Mouse (Mus musculus): ENCODE measurements around the gene Dip2c. TPM values are rescaled to one million over a fixed set of nuclear protein-coding genes. Genes with fewer than 3 reads are reported as not detected.

Dip2c gene
- polyA plus RNA-seq, 1 experiment: 1.2 TPM

DNA sequence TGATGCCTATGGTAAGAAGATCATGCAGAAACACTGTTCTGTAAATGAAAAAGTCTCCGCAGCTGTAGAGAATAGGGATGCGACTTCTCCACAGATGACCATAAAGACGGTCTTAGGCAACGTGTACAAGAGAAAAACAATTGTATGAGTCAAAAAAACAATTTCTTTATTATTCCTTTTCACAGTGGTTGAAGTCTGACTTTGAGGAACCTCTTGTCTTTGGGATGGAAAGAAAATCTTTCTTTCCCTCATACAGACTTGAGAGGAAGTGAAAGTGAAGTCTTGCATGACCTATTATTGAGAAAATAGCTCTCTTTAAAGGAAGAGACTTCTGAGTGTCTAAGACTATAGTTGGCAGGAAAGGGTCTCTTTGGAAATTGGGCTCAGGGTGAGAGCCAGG is 132.7 kb downstream of the Dip2c start:
- Histone ChIP-seq H3K4me3 (replicated peaks; ENCODE audit: control insufficient read depth, low read depth, low read length) (no peak overlapping the region), H3K27ac (ENCODE audit: control insufficient read depth, insufficient read depth, low read depth, low read length, poor library complexity) (no peak overlapping the region; the same call in 1 of the 2 replicates), H3K4me1 (ENCODE audit: control insufficient read depth, insufficient read depth, low read length) (no peaks in the 10 kb centered on the region)
- WGBS: 69% methylated on average over 4 of the region's 4 CpGs
- no peak for TF ChIP-seq CTCF (IDR thresholded peaks at IDR 0.05; ENCODE audit: control insufficient read depth, insufficient read depth, low read length)
- TF ChIP-seq POLR2A (IDR thresholded peaks at IDR 0.05; ENCODE audit: borderline replicate concordance, control insufficient read depth, low read depth, low read length): no peak

DNA sequence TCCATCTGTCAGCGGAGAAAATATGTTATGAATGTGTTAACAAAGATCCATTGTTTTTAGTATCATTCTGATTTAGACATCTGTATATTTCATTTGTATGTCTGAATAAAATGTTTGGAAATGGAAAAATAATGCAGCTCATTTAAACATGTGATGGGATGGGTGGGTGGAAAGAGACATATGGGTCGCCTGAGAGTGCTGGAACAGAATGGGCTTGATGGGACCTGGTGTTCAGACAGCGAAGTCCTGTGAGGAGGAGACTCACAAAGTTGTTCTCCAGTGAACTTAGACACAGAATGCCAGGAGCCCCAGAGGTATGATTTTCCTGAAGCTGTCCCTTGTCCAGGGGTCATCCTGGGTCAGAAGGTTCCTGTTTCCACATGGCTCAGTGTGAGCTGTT is 142.1 kb downstream of the Dip2c start:
- H3K4me1 ChIP-seq (ENCODE audit: control insufficient read depth, insufficient read depth, low read length): no peaks in the 10 kb centered on the region; the same call in 1 of the 2 replicates
- H3K27ac ChIP-seq (ENCODE audit: control insufficient read depth, insufficient read depth, low read depth, low read length, poor library complexity): no peak overlapping the region
- WGBS: 77% methylated on average over 3 of the region's 3 CpGs
- H3K4me3 ChIP-seq (replicated peaks; ENCODE audit: control insufficient read depth, low read depth, low read length): no peak overlapping the region
- TF ChIP-seq POLR2A (IDR thresholded peaks at IDR 0.05; ENCODE audit: borderline replicate concordance, control insufficient read depth, low read depth, low read length) (no peak), CTCF (IDR thresholded peaks at IDR 0.05; ENCODE audit: control insufficient read depth, insufficient read depth, low read length) (no peak)

DNA sequence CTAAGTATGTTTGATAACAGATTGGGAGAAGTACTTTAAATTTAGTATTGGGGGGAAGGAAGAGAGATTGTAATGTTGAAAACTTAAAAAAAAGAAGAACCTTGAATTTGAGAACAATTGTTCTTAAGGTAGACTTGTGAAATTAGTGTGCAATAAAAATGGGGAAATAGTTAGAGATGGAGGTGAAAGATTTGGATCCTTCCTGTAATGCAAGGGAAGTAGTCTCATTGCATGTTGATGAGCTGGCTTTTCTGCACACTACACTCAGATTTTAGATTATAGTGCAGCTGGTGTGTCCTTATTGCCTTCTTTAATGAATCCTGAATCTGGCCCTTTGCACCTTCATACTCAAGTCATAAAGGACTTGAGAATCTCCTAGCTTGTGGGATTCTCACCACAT is 142.9 kb downstream of the Dip2c start:
- no peaks in the 10 kb centered on the region; the same call in 1 of the 2 replicates for H3K4me1 ChIP-seq (ENCODE audit: control insufficient read depth, insufficient read depth, low read length)
- H3K4me3 ChIP-seq (replicated peaks; ENCODE audit: control insufficient read depth, low read depth, low read length): no peak overlapping the region
- TF ChIP-seq POLR2A (IDR thresholded peaks at IDR 0.05; ENCODE audit: borderline replicate concordance, control insufficient read depth, low read depth, low read length) (no peak), CTCF (IDR thresholded peaks at IDR 0.05; ENCODE audit: control insufficient read depth, insufficient read depth, low read length) (no peak)
- H3K27ac ChIP-seq (ENCODE audit: control insufficient read depth, insufficient read depth, low read depth, low read length, poor library complexity): no peak overlapping the region

DNA sequence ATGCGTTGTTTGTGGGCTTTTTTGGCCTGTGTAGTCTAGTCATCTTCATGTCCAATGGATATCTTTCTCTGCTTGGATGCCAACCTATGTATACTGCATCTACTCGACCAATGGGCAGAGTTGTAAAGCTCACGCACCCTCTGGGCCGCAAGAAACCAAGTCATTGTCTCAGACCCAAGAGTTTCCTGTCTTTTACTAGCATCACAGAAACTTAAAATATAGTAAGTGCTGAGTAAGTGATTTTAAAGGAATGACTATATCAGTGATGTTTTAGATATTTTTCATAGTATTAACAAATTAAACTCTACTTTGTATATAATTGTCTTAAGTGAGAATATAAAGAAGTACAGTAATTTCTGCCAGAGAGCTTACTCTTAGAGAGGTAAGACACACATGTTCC is 145.6 kb downstream of the Dip2c start:
- 84% methylated on average over 4 of the region's 4 CpGs for WGBS
- Histone ChIP-seq H3K4me3 (replicated peaks; ENCODE audit: control insufficient read depth, low read depth, low read length) (no peak overlapping the region), H3K4me1 (ENCODE audit: control insufficient read depth, insufficient read depth, low read length) (no peaks in the 10 kb centered on the region; the same call in 1 of the 2 replicates), H3K27ac (ENCODE audit: control insufficient read depth, insufficient read depth, low read depth, low read length, poor library complexity) (no peak overlapping the region)
- no peak for TF ChIP-seq CTCF (IDR thresholded peaks at IDR 0.05; ENCODE audit: control insufficient read depth, insufficient read depth, low read length)
- no peak for TF ChIP-seq POLR2A (IDR thresholded peaks at IDR 0.05; ENCODE audit: borderline replicate concordance, control insufficient read depth, low read depth, low read length)

DNA sequence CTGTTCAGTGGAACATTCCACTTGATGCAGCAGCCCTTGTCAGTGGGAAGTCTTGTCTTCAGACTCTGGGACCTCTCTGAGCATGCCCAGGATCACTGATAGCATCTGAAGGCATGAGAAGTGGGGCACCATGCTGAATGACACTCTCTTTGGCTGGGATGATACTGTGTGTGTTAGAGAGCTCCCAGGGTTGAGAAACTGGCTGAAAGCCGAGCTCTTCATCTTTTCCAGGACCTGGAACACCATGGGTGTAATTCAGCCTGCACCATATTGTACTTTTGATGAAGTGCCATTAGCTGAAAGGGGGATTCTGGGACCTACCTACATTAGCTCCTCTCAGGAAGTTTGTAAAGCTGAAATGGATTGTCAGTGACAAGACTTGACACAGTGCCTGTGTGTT is 146.5 kb downstream of the Dip2c start:
- TF ChIP-seq POLR2A (IDR thresholded peaks at IDR 0.05; ENCODE audit: borderline replicate concordance, control insufficient read depth, low read depth, low read length) (no peak), CTCF (IDR thresholded peaks at IDR 0.05; ENCODE audit: control insufficient read depth, insufficient read depth, low read length) (no peak)
- Histone ChIP-seq H3K4me1 (ENCODE audit: control insufficient read depth, insufficient read depth, low read length) (no peaks in the 10 kb centered on the region; the same call in 1 of the 2 replicates), H3K27ac (ENCODE audit: control insufficient read depth, insufficient read depth, low read depth, low read length, poor library complexity) (no peak overlapping the region), H3K4me3 (replicated peaks; ENCODE audit: control insufficient read depth, low read depth, low read length) (no peak overlapping the region)
- WGBS: 67% methylated on average over 1 of the region's 1 CpGs

DNA sequence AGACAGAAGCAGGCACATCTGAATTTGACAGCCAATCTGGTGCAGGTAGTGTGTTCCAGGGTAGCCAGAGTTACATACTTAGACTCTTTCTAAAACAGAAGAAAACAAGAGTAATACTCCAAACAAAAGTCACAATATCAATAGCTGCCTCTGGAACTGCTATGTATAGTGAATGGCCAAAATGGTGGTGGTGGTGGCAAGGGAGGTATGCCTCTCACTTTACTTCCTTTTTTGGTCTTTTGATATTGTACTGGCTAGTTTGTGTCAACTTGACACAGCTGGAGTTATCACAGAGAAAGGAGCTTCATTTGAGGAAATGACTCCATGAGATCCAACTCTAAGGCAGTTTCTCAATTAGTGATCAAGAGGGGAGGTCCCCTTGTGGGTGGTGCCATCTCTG is 148.1 kb downstream of the Dip2c start:
- Histone ChIP-seq H3K27ac (ENCODE audit: control insufficient read depth, insufficient read depth, low read depth, low read length, poor library complexity) (no peak overlapping the region), H3K4me3 (replicated peaks; ENCODE audit: control insufficient read depth, low read depth, low read length) (no peak overlapping the region), H3K4me1 (ENCODE audit: control insufficient read depth, insufficient read depth, low read length) (no peaks in the 10 kb centered on the region; the same call in 1 of the 2 replicates)
- TF ChIP-seq POLR2A (IDR thresholded peaks at IDR 0.05; ENCODE audit: borderline replicate concordance, control insufficient read depth, low read depth, low read length): no peak
- TF ChIP-seq CTCF (IDR thresholded peaks at IDR 0.05; ENCODE audit: control insufficient read depth, insufficient read depth, low read length): no peak

DNA sequence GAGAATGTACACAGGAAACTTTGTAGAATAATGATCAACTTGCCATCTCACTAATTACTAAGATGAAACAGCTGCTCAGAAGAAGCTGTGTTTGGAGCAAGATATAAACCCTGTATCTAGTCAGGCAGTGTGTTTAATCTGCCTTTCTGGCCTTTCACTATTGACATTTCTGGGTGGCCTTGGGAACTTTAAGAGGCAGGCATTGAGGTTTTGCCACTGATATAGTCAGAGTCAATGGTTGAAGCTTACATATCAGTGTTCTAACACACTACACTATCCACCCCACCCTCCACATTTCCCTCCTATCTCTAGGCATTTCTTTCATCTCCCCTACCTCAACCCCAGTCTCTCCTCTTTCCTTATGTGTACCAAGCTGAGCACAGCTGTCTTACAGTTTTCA is 149.9 kb downstream of the Dip2c start:
- Histone ChIP-seq H3K27ac (ENCODE audit: control insufficient read depth, insufficient read depth, low read depth, low read length, poor library complexity) (no peak overlapping the region), H3K4me1 (ENCODE audit: control insufficient read depth, insufficient read depth, low read length) (no peaks in the 10 kb centered on the region; the same call in 1 of the 2 replicates), H3K4me3 (replicated peaks; ENCODE audit: control insufficient read depth, low read depth, low read length) (no peak overlapping the region)
- TF ChIP-seq CTCF (IDR thresholded peaks at IDR 0.05; ENCODE audit: control insufficient read depth, insufficient read depth, low read length): no peak
- TF ChIP-seq POLR2A (IDR thresholded peaks at IDR 0.05; ENCODE audit: borderline replicate concordance, control insufficient read depth, low read depth, low read length): no peak

DNA sequence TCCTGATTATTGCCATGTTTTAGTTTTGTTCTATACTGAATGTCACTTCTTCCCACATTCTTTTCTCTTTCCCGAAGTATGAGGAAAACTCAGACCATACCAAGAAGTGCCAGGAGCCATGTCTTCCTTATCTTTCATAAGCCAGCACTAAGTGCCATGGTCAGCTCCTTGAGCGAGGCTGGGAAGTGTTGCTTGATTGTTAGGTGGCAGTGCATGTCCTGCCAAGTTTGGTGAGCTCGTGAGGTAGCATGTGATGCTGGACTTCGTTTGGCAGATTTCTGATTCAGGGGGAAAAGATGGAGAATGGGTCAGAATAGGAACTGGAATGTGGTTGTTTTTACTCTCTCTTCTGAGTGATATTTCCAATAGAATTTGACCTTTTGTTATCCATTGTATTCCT is 150.5 kb downstream of the Dip2c start:
- H3K4me1 ChIP-seq (ENCODE audit: control insufficient read depth, insufficient read depth, low read length): no peaks in the 10 kb centered on the region; the same call in 1 of the 2 replicates
- no peak for TF ChIP-seq POLR2A (IDR thresholded peaks at IDR 0.05; ENCODE audit: borderline replicate concordance, control insufficient read depth, low read depth, low read length)
- no peak for TF ChIP-seq CTCF (IDR thresholded peaks at IDR 0.05; ENCODE audit: control insufficient read depth, insufficient read depth, low read length)
- no peak overlapping the region for H3K27ac ChIP-seq (ENCODE audit: control insufficient read depth, insufficient read depth, low read depth, low read length, poor library complexity)
- H3K4me3 ChIP-seq (replicated peaks; ENCODE audit: control insufficient read depth, low read depth, low read length): no peak overlapping the region
- 75% methylated on average over 4 of the region's 4 CpGs for WGBS

DNA sequence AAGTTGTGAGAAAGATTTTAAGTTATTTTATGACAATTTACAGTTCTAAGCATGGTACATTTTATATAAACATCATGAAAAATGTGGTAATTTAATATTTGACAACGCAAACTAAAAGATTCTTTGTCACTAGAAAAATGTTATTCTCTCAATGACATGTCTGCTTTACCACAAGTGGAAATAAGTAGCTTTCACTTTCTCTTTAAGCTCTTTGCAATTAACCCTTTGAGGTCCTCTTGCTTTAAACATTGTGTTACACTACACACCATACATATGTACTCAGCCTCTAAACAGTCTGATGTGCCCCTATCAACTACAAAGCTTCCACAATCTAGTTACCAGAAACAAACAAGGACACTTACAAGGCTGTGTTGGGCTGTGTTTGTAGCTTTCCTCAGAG is 153.6 kb downstream of the Dip2c start:
- H3K4me3 ChIP-seq (replicated peaks; ENCODE audit: control insufficient read depth, low read depth, low read length): no peak overlapping the region
- 28% methylated on average over 1 of the region's 1 CpGs for WGBS
- no peak for TF ChIP-seq POLR2A (IDR thresholded peaks at IDR 0.05; ENCODE audit: borderline replicate concordance, control insufficient read depth, low read depth, low read length)
- TF ChIP-seq CTCF (IDR thresholded peaks at IDR 0.05; ENCODE audit: control insufficient read depth, insufficient read depth, low read length): no peak
- H3K27ac ChIP-seq (ENCODE audit: control insufficient read depth, insufficient read depth, low read depth, low read length, poor library complexity): no peak overlapping the region
- H3K4me1 ChIP-seq (ENCODE audit: control insufficient read depth, insufficient read depth, low read length): no peaks in the 10 kb centered on the region
